Mouse (Mus musculus) stomach, embryonic 15.5 days (tissue): ENCODE measurements around the gene Hmga2. TPM values are rescaled to one million over a fixed set of nuclear protein-coding genes. Genes with fewer than 3 reads are reported as not detected.

ENCODE experiments used
- ATAC-seq: fragments of 200-750 bp; cut with Nextera tagmentation; 2 replicates; pipeline ENCODE4 v1.8.0; 2017; ENCODE audit warnings: low read depth, moderate number of reproducible peaks, moderate TSS enrichment; ENCODE audit not compliant: insufficient read depth, low FRiP score
- H3K27ac ChIP-seq: fragments of 300-500 bp; sonication (generic); 2 replicates; pipeline ENCODE4 v1.5.1; 2015; ENCODE audit warnings: mild to moderate bottlenecking, inconsistent platforms
- H3K27me3 ChIP-seq: fragments of 300-500 bp; sonication (generic); replicated peaks from 2 replicates; pipeline ENCODE4 v1.6.1; 2015; ENCODE audit warnings: inconsistent platforms
- H3K36me3 ChIP-seq: fragments of 300-500 bp; sonication (generic); 2 replicates; pipeline ENCODE4 v1.6.1; 2015; ENCODE audit warnings: inconsistent platforms
- H3K4me1 ChIP-seq: fragments of 300-500 bp; sonication (generic); 2 replicates; pipeline ENCODE4 v1.6.1; 2015; ENCODE audit warnings: inconsistent platforms
- H3K4me2 ChIP-seq: fragments of 300-500 bp; sonication (generic); 2 replicates; pipeline ENCODE4 v1.6.1; 2015; ENCODE audit warnings: mild to moderate bottlenecking, inconsistent platforms
- H3K4me3 ChIP-seq: fragments of 300-500 bp; sonication (generic); replicated peaks from 2 replicates; pipeline ENCODE4 v1.5.1; 2015; ENCODE audit warnings: inconsistent platforms
- H3K9ac ChIP-seq: fragments of 300-500 bp; sonication (generic); 2 replicates; pipeline ENCODE4 v1.6.1; 2015; ENCODE audit warnings: inconsistent platforms
- H3K9me3 ChIP-seq: fragments of 300-500 bp; sonication (generic); 2 replicates; pipeline ENCODE4 v1.6.1; 2016; ENCODE audit warnings: inconsistent platforms
- WGBS: fragments of 180-500 bp; shearing (Covaris S2); methylation state at CpG from one replicate; pipeline ENCODE4 v1.1.7; 2015; 5-methylcytosine and 5-hydroxymethylcytosine counted together
- polyA plus RNA-seq: library from polyadenylated mRNA; unstranded; fragments of >200 nt; fragmentation: Nextera tagmentation; extraction: Ambion mirVana; gene quantifications from 2 replicates; pipeline ENCODE4 v1.2.1, GENCODE M21; 2015

Hmga2 gene
- polyA plus RNA-seq, result 29.3 TPM in 2 replicates

DNA sequence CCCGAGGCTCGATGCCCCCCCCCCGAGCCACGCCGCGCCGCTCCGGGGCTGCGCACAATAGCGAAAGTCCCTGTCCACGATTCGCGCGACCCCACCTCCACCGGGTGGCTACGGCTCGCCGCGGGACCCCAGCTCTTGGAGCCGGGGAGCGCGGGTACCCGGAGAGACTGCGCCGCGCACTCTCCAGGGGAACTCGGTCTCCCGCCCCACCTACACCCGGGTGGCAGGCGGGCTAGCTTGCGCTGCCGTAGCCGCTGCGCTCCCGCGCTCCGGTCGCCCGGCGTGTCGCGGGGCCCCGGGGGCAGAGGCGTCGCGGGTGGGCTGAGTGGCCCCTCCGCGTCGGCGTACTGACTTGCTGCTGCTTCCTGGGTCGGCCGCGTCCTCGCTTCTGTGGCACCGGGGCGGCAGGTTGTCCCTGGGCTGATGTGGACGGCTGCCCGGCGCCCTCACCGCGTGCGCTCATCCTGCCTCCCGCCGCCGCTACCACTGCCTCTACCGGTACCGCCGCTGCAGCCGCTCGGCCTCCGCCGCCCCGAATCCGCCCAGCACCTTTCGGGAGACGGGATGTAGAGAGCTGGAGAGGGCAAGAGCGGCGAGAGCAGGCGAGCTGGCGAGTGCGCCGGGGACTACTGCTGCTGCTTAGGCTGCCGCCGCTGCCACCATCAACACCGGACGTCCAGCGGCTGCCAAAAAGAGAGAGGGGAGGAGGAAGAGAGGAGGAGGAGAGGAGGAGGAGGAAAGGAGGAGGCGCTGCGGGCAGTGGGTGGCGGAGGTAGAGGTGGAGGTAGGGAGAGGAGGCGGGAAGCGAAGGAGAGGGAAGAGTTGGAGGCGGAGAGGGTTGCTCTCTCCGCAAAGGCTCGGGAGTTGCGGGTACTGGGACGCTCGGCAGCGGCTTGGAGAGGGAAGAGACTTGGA, at the start of gene Hmga2:
TSS of gene Hmga2 (minus strand) at position 869 of the 915 bp plus-strand sequence.
- Histone ChIP-seq H3K9ac (peak within 1 kb of the TSS; percentile 95), H3K9me3 (no peaks in the 10 kb centered on the region), H3K27me3 (no peaks in the 10 kb centered on the region), H3K36me3 (no peaks in the 10 kb centered on the region), H3K4me3 (peak within 1 kb of the TSS; percentile 89), H3K4me2 (peak within 1 kb of the TSS; percentile 96), H3K4me1 (peaks cover 6% of the 10 kb centered on the region; the same call in 1 of the 2 replicates), H3K27ac (peak within 1 kb of the TSS; percentile 92)
- ATAC-seq, result peak; percentile 73
- WGBS, result under 1% methylated on average over 99 of the region's 99 CpGs

DNA sequence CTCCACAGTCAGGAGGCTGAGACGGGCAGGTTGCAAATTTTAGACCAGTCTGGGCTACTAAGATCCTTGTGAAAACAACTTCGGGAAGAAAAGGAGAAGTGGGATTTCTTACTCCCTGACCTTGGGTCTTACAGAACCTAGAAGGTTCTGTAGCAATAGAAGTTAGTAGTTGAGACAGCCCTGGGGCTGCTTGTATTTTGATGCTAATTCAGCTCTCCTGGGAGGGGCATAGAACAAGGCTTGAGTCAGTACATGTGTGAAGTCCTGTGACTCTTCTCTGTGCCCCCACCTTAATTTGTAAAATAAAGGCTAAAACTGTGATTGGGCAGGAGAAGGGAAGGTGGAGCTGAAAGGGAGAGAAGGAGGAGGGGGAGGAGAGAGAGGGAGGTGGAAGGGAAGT, 46.7 kb upstream of the Hmga2 start:
- Histone ChIP-seq H3K9me3 (no peaks in the 10 kb centered on the region), H3K27me3 (no peaks in the 10 kb centered on the region), H3K27ac (no peak overlapping the region), H3K4me2 (no peak overlapping the region), H3K4me1 (no peaks in the 10 kb centered on the region), H3K36me3 (no peaks in the 10 kb centered on the region), H3K4me3 (no peak overlapping the region), H3K9ac (no peak overlapping the region)
- ATAC-seq, result no peak
- WGBS, result 65% methylated on average over 2 of the region's 2 CpGs

DNA sequence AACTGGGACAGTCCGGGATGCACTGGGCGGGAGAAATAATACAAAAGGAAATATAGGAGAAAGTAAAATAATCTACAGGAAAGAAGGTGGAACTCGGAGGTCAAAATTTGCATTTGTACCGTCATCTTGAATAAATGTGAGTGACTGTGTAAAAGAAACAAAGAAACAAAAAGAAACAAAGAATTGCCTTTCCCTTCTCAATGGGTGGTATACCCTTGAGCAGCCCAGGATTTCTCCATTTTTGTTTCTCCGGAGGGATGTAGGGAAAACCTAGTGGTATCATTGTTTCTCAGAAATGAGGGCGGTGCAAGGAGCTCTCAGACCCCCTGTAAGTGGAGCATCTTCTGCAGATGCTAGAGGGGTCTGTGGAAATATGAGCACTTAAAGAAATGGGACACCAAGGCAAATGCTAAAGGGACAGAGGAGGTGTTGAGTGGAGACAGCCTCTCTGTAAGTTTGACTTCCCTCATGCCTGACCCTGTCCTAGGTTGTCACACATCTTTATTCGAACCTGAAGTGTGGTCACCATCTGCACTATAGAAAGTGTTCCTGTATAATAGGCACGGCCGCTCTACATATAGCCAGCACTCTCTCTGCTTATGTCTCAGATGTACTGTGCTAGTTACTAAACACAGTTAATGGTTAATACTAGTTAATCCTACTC, 45.8 kb upstream of the Hmga2 start:
- no peaks in the 10 kb centered on the region for H3K36me3 ChIP-seq
- 86% methylated on average over 9 of the region's 9 CpGs for WGBS
- H3K4me1 ChIP-seq, result no peaks in the 10 kb centered on the region
- ATAC-seq, result no peak
- H3K9me3 ChIP-seq, result no peaks in the 10 kb centered on the region
- no peak overlapping the region for H3K4me2 ChIP-seq
- no peaks in the 10 kb centered on the region for H3K27me3 ChIP-seq
- H3K9ac ChIP-seq, result no peak overlapping the region
- no peak overlapping the region for H3K4me3 ChIP-seq
- no peak overlapping the region for H3K27ac ChIP-seq

DNA sequence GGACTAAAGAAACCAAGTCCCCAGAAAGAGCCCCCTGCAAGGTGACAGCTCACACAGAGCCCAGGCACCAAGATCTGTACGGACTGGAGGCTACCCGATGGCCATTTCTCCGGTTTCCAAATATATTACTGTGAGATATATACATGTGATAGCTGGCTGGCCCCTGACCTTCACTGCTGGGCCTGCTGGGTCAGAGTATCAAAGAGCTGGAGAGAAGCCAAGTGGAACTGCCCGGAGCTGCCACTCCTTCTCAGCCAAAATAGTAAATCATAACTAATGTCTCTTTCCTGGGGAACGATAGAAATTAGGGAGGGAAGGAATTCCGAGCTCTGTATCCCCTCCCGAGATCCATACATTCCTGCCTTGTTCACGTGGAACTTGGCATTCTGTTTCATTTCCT, 40.0 kb upstream of the Hmga2 start:
- Histone ChIP-seq H3K4me3 (no peak overlapping the region), H3K27me3 (no peaks in the 10 kb centered on the region), H3K9ac (no peak overlapping the region), H3K4me2 (no peak overlapping the region), H3K36me3 (no peaks in the 10 kb centered on the region), H3K4me1 (0 out of 2 replicates have a peak, but pooled peaks cover 4% of the 10 kb centered on the region), H3K27ac (no peak overlapping the region), H3K9me3 (no peaks in the 10 kb centered on the region)
- no peak for ATAC-seq
- 27% methylated on average over 8 of the region's 8 CpGs for WGBS

DNA sequence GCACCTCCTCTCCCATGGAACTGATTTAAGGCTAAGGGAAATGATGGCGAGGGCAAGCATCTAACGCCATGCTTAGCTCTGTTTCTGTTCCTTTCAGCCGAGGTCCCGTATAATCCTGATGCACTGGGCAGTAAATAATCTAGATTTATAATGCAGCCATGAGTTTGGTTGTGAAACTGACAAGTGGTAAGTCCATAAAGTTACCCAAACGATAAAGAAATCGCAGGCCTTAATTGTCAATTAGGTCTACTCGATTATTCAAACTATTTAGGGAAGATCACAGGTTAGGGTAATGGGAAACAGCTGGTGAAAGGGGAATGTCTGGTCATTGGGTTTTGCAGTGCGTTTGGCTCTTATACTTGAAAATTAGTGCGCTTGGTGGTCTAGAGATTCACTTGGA, 37.5 kb upstream of the Hmga2 start:
- Histone ChIP-seq H3K9ac (no peak overlapping the region), H3K4me3 (no peak overlapping the region), H3K4me2 (no peak overlapping the region), H3K27ac (no peak overlapping the region), H3K27me3 (no peaks in the 10 kb centered on the region), H3K9me3 (no peaks in the 10 kb centered on the region), H3K36me3 (no peaks in the 10 kb centered on the region), H3K4me1 (0 out of 2 replicates have a peak, but pooled peaks cover 4% of the 10 kb centered on the region)
- 66% methylated on average over 9 of the region's 9 CpGs for WGBS
- ATAC-seq, result no peak

DNA sequence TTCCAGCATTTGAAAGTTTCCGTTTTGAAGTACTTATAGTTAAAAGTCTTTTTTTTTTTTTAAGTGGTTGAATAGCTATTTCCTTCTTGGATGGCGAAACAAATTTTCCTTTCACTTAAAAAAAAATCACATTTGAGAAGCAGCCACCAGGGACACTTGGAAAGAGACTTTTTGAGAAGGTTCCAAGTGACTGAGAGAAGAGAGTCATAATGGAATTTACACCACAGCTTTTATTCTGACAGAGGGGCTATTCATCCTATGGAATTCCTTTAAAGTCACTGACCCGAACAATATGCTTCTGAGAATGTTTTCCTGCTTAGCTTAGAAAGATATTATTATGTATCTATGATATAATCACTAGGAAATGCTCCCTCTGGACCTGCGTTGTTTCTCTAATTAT, 36.7 kb upstream of the Hmga2 start:
- 0 out of 2 replicates have a peak, but pooled peaks cover 4% of the 10 kb centered on the region for H3K4me1 ChIP-seq
- no peak for ATAC-seq
- 52% methylated on average over 4 of the region's 4 CpGs for WGBS

DNA sequence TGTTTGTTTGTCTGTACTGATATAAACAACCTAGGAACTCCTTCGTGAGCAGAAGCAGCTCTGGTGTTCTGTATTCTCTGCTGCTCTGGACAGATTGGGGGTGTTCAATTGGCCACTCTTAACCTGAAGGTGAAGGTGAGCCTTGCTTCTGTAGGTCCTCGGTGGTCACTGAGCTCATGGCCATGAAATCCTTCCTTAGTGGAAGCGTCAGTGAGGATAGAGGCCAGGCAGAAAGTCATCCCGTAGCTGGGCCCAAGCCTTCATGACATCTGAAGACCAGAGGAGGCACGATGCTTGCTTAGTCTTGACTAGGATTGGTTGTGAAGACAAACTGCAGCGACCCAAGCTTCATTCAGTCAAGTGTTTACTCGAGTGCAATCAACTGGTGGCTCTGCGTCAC, 35.9 kb upstream of the Hmga2 start:
- no peak overlapping the region for H3K9ac ChIP-seq
- H3K27ac ChIP-seq, result no peak overlapping the region
- ATAC-seq, result no peak
- 87% methylated on average over 8 of the region's 8 CpGs for WGBS
- 0 out of 2 replicates have a peak, but pooled peaks cover 4% of the 10 kb centered on the region for H3K4me1 ChIP-seq
- H3K4me3 ChIP-seq, result no peak overlapping the region
- no peaks in the 10 kb centered on the region for H3K27me3 ChIP-seq
- H3K4me2 ChIP-seq, result no peak overlapping the region
- no peaks in the 10 kb centered on the region for H3K9me3 ChIP-seq
- H3K36me3 ChIP-seq, result no peaks in the 10 kb centered on the region

More for the DNA sequence above, 36.7 kb upstream of the Hmga2 start:
- Histone ChIP-seq H3K36me3 (no peaks in the 10 kb centered on the region), H3K27me3 (no peaks in the 10 kb centered on the region), H3K4me2 (no peak overlapping the region), H3K4me3 (no peak overlapping the region), H3K27ac (no peak overlapping the region), H3K9me3 (no peaks in the 10 kb centered on the region), H3K9ac (no peak overlapping the region)

DNA sequence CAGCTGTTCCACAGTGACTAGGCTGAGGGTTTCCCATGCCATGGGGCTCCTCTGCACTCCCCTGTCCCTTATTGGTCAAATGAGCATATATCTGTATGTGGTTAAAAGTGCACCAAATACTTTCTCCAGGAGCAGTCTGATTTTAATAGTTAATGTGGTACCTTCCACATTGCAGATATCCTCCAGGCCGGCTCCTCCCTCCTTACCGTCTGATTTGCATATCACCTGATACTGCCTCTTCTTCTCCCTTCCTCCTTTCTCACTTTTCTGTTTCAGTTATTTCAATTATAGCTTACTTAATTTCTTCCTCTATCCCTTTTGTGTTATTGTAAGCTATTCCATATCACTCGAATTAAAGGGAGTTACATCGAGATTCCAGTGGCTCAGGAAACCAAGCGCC, 27.7 kb upstream of the Hmga2 start:
- no peak overlapping the region for H3K27ac ChIP-seq
- no peak overlapping the region for H3K4me3 ChIP-seq
- no peaks in the 10 kb centered on the region for H3K4me1 ChIP-seq
- H3K9ac ChIP-seq, result no peak overlapping the region
- no peak overlapping the region for H3K4me2 ChIP-seq
- H3K9me3 ChIP-seq, result no peaks in the 10 kb centered on the region
- 84% methylated on average over 5 of the region's 5 CpGs for WGBS
- no peaks in the 10 kb centered on the region for H3K27me3 ChIP-seq
- no peaks in the 10 kb centered on the region for H3K36me3 ChIP-seq
- no peak for ATAC-seq

DNA sequence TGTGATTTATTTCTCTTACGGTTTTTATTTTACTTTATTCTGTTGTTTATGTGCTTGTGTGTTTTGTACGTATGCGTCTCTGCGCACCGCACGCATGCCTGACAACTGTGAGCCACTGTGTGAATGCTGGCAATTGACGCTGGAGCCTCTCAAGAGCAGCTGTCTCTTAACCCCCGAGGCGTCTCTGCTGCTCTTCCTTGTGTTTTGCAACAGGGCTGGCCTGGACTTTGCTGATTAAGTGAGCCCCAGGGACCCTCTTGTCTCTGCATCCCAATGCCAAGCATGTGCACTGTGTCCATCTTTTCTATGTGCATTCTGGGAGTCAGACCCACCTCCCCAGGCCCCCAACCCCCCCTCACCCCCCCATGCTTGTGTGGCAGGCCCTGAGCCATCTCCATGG, 24.5 kb upstream of the Hmga2 start:
- H3K4me1 ChIP-seq, result no peaks in the 10 kb centered on the region
- no peaks in the 10 kb centered on the region for H3K27me3 ChIP-seq
- H3K9ac ChIP-seq, result no peak overlapping the region
- ATAC-seq, result no peak
- no peaks in the 10 kb centered on the region for H3K9me3 ChIP-seq
- H3K4me2 ChIP-seq, result no peak overlapping the region
- H3K27ac ChIP-seq, result no peak overlapping the region
- H3K36me3 ChIP-seq, result no peaks in the 10 kb centered on the region
- H3K4me3 ChIP-seq, result no peak overlapping the region
- WGBS, result 71% methylated on average over 9 of the region's 9 CpGs

DNA sequence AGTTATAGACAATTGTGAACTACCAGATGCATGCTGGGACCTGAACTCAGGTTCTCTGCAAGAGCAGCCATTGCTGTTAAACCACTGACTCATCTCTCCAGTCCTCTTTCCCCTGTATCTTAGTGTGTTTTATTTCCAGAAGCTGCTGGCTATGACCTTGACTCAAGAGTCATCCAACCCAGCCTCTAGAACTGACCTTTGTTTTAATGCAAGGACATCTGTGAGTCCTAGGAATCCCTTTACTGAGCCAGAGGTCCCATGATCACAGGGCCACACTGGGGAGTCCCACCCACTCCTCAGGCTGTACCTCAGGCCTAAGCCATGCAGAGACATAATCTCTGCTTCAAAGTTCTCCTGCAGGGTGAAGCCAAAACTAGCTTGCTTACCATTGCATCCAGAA, 21.8 kb upstream of the Hmga2 start:
- Histone ChIP-seq H3K27me3 (no peaks in the 10 kb centered on the region), H3K4me3 (no peak overlapping the region)
- no peak for ATAC-seq

DNA sequence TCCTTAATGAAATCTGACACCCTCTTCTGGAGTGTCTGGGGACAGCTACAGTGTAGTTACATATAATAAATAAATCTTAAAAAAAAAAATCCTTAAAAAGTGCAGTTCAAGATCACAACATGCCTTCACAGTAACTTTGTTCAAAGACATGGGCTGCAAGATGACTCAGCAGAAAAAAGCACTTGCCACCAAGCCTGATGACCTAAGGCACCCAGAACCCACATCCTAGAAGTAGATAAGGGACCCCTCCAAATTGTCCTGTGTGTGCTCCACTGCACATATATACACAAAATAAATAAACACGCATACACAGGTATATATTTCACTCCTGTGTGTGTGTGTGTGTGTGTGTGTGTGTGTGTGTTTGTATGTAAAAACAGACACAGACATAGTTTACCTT, 18.4 kb upstream of the Hmga2 start:
- ATAC-seq, result no peak
- Histone ChIP-seq H3K4me1 (no peaks in the 10 kb centered on the region), H3K9me3 (no peaks in the 10 kb centered on the region), H3K27ac (no peak overlapping the region), H3K27me3 (no peaks in the 10 kb centered on the region), H3K4me2 (no peak overlapping the region), H3K9ac (no peak overlapping the region), H3K4me3 (no peak overlapping the region), H3K36me3 (no peaks in the 10 kb centered on the region)
- WGBS, result 94% methylated on average over 1 of the region's 1 CpGs

More for the DNA sequence above, 21.8 kb upstream of the Hmga2 start:
- Histone ChIP-seq H3K9me3 (no peaks in the 10 kb centered on the region), H3K4me2 (no peak overlapping the region), H3K4me1 (no peaks in the 10 kb centered on the region), H3K27ac (no peak overlapping the region), H3K36me3 (no peaks in the 10 kb centered on the region), H3K9ac (no peak overlapping the region)

DNA sequence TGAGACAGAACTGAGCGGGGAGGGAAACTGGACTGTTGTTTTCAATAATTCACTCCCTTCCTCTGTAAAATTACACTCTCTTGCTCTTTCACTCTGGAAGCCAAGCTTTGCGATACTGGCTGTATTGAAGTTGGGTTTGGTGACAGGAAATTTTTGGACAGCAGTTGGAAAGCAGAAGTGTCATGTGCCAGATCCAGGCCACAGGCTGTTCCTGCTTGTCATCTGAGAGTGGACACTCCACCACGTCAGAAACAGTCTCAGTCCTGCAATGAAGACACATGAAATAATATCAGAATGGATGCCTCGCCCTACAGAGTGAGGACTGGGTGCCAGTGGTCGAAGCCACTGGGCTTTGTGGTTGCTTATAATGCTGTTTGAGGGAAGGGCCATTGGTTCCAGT, 15.2 kb upstream of the Hmga2 start:
- H3K27ac ChIP-seq, result no peak overlapping the region
- no peak overlapping the region for H3K4me3 ChIP-seq
- WGBS, result 81% methylated on average over 5 of the region's 5 CpGs
- no peak overlapping the region for H3K9ac ChIP-seq
- H3K36me3 ChIP-seq, result no peaks in the 10 kb centered on the region
- H3K4me1 ChIP-seq, result no peaks in the 10 kb centered on the region
- no peaks in the 10 kb centered on the region for H3K27me3 ChIP-seq
- no peaks in the 10 kb centered on the region; the same call in 1 of the 2 replicates for H3K9me3 ChIP-seq
- no peak overlapping the region for H3K4me2 ChIP-seq
- no peak for ATAC-seq
